Mouse (Mus musculus) bone marrow macrophage, adult 2 months (primary cell): ENCODE results near the gene Fgg.

Source experiments
- CTCF ChIP-seq: IDR thresholded peaks from 2 replicates; pipeline ENCODE4 v1.5.1; 2012; ENCODE audit warnings: low read depth, mild to moderate bottlenecking, low read length, moderate library complexity
- POLR2A ChIP-seq: IDR thresholded peaks from 2 replicates; pipeline ENCODE4 v1.6.1; 2012; ENCODE audit warnings: mild to moderate bottlenecking, low read depth, low read length, borderline replicate concordance

DNA sequence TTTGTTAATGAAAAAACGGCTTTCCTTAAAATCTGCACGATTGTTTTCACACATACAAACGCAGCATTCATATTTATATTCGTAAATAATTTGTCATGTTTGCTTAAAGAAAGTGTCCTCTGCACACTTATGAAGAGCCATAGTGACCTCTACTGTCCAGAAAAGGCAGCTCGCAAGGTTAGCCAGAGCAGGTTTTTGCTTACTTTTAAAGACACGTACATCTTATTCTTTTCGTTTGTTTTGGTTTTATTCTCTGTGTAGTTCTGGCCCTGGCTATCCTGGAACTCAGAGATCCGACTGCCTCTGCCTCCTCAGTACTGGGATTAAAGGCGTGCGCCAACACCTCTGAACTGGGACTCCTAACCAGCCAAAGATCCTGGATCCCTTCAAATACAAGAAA lies 46.2 kb downstream of the Fgg start:
- TF ChIP-seq POLR2A (no peak), CTCF (no peak)
